Mouse (Mus musculus) limb, embryonic 12.5 days (tissue): ENCODE measurements at regions not wholly inside any gene's neighbourhood (a gene's known extent, or its start where the extent isn't known, plus 50 kb on each side); places are given as distances from the start of the nearest gene placed in this dataset.
A peak's percentile ranks its signal among the peaks of the same experiment; 100 is the strongest.
"Not testable (repeated sequence)": the region's sequence is repeated elsewhere in the genome, so short reads cannot be mapped to it uniquely, and the experiment has no call there.

Experiments used
- ATAC-seq: fragments of 200-750 bp; cut with Nextera tagmentation; 2 replicates; pipeline ENCODE4 v1.8.0; 2017; ENCODE audit warnings: low read depth, moderate TSS enrichment; ENCODE audit not compliant: insufficient number of reproducible peaks, insufficient read depth, low FRiP score, low TSS enrichment
- H3K27ac ChIP-seq: fragments of 300-500 bp; sonication (generic); 2 replicates; pipeline ENCODE4 v1.5.1; 2016; ENCODE audit warnings: mild to moderate bottlenecking, moderate library complexity
- H3K27me3 ChIP-seq: fragments of 300-500 bp; sonication (generic); 2 replicates; pipeline ENCODE4 v1.6.1; 2016; ENCODE audit warnings: mild to moderate bottlenecking, moderate library complexity
- H3K36me3 ChIP-seq: fragments of 300-500 bp; sonication (generic); 2 replicates; pipeline ENCODE4 v1.6.1; 2016; ENCODE audit warnings: mild to moderate bottlenecking, moderate library complexity
- H3K4me1 ChIP-seq: fragments of 300-500 bp; sonication (generic); replicated peaks from 2 replicates; pipeline ENCODE4 v1.6.1; 2016
- H3K4me2 ChIP-seq: fragments of 300-500 bp; sonication (generic); 2 replicates; pipeline ENCODE4 v1.6.1; 2016; ENCODE audit warnings: mild to moderate bottlenecking, moderate library complexity
- H3K4me3 ChIP-seq: fragments of 300-500 bp; sonication (generic); replicated peaks from 2 replicates; pipeline ENCODE4 v1.5.1; 2016; ENCODE audit warnings: mild to moderate bottlenecking
- H3K9ac ChIP-seq: fragments of 300-500 bp; sonication (generic); replicated peaks from 2 replicates; pipeline ENCODE4 v1.6.1; 2016; ENCODE audit warnings: mild to moderate bottlenecking, moderate library complexity
- H3K9me3 ChIP-seq: fragments of 300-500 bp; sonication (generic); 2 replicates; pipeline ENCODE4 v1.6.1; 2016; ENCODE audit warnings: mild to moderate bottlenecking, moderate library complexity
- WGBS: fragments of 180-500 bp; shearing (Covaris S2); methylation state at CpG from one replicate; pipeline ENCODE4 v1.1.7; 2016; 5-methylcytosine and 5-hydroxymethylcytosine counted together

DNA sequence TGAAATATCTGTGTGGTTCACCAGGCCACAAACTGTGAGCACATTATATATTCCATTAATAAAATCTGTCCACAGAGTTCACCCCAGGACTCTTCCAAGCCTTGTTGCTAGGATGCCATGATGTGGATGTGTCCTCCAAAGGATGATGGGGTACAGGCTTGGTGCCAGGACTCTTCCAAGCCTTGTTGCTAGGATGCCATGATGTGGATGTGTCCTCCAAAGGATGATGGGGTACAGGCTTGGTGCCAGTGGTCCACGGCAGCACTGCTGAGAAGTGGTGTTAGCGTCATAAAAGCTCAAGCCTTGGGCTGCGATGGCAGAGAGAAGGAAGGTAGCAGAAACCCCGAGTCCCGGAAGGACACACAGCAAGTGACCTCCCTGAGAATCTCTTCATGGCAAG is 153.4 kb downstream of the Srek1 start:
- not testable (repeated sequence) for H3K4me2 ChIP-seq, ATAC-seq, H3K9me3 ChIP-seq, H3K27ac ChIP-seq, H3K36me3 ChIP-seq, H3K4me3 ChIP-seq, H3K9ac ChIP-seq, H3K27me3 ChIP-seq, H3K4me1 ChIP-seq
- 91% methylated on average over 5 of the region's 5 CpGs for WGBS

DNA sequence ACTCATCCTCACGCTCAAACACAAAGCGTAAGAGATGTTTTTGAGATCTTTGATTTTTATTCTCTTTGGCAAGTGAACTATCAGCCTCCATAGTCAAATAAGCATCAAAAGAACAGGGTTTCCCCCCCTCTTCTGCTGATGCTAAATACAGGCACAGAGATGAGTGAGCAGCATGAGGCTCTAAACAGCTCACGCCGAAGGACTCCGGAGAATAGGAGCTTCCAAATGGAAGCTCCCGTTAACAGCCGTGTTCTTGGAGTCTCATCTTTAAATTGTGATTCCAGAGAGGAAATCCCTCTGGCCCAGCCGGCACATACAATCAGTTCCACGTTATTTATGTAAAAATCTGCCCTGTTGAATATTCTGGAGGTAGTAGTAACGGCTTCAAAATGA is 161.1 kb downstream of the Srek1 start:
- no peak overlapping the region for H3K27ac ChIP-seq
- WGBS = 83% methylated on average over 10 of the region's 10 CpGs
- no peak overlapping the region for H3K9ac ChIP-seq
- ATAC-seq = no peak
- H3K4me2 ChIP-seq = no peak overlapping the region
- no peaks in the 10 kb centered on the region for H3K36me3 ChIP-seq
- no peak overlapping the region for H3K4me3 ChIP-seq
- peaks cover 5% of the 10 kb centered on the region for H3K4me1 ChIP-seq
- H3K9me3 ChIP-seq = no peaks in the 10 kb centered on the region
- H3K27me3 ChIP-seq = peaks cover 3% of the 10 kb centered on the region; the same call in 1 of the 2 replicates

- H3K9me3 ChIP-seq = no peaks in the 10 kb centered on the region
- ATAC-seq = no peak
- peak overlapping the region; percentile 15; the same call in 1 of the 2 replicates for H3K4me2 ChIP-seq
- WGBS = 58% methylated on average over 11 of the region's 11 CpGs
- H3K36me3 ChIP-seq = no peaks in the 10 kb centered on the region
- H3K27me3 ChIP-seq = peaks cover 3% of the 10 kb centered on the region; the same call in 1 of the 2 replicates
- H3K27ac ChIP-seq = 0 out of 2 replicates have a peak overlapping the region, but pooled peaks have one; percentile 5
- peaks cover 5% of the 10 kb centered on the region for H3K4me1 ChIP-seq
- H3K4me3 ChIP-seq = no peak overlapping the region
- H3K9ac ChIP-seq = no peak overlapping the region
Observed at GRCm38 (mm10) chr13:103612720-103613332, 161.6 kb downstream of the Srek1 start.

DNA sequence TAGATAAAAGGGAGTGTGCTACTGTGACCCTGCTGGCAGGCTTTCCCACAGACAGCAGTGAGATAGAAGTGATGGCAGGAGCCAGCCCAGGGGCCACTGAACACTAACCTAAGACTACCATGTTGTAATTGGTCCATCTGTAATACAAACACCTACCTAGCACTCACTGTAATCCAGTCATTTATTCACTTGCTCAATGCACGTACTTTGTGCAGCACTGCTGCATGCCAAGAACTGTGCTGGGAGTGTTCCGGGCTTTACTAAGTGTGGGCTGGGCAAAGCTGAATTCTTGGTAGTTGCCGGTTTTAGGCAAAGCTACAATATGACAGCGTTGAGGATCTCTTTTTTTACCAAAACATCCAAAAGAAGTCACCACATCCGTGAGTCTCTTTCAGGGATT is 172.1 kb downstream of the Srek1 start:
- no peak overlapping the region for H3K4me2 ChIP-seq
- no peak for ATAC-seq
- no peaks in the 10 kb centered on the region for H3K36me3 ChIP-seq
- WGBS = 90% methylated on average over 5 of the region's 5 CpGs
- H3K27me3 ChIP-seq = no peaks in the 10 kb centered on the region
- no peaks in the 10 kb centered on the region for H3K9me3 ChIP-seq
- no peak overlapping the region for H3K27ac ChIP-seq
- no peaks in the 10 kb centered on the region for H3K4me1 ChIP-seq
- H3K4me3 ChIP-seq = no peak overlapping the region
- H3K9ac ChIP-seq = no peak overlapping the region

DNA sequence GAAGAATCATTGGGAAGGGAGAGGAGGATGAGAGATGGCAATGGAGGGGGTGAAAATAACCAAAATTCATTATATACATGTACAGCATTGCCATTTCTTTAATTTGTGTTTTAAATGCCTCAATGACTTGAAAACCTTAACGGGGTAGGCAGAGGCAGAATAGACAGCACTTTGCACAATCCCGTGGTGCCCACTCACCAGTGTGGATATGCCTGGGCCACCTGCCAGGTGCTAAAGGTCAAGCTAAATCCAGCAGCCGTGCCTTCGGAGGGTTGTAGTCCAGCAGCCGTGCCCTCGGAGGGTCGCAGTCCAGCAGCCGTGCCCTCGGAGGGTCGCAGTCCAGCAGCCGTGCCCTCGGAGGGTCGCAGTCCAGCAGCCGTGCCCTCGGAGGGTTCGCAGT is 182.0 kb downstream of the Srek1 start:
- Histone ChIP-seq H3K4me1 (no peaks in the 10 kb centered on the region), H3K27me3 (no peaks in the 10 kb centered on the region), H3K4me2 (no peak overlapping the region), H3K9me3 (no peaks in the 10 kb centered on the region), H3K4me3 (no peak overlapping the region), H3K9ac (no peak overlapping the region), H3K27ac (no peak overlapping the region), H3K36me3 (no peaks in the 10 kb centered on the region)
- 89% methylated on average over 16 of the region's 16 CpGs for WGBS
- no peak for ATAC-seq

DNA sequence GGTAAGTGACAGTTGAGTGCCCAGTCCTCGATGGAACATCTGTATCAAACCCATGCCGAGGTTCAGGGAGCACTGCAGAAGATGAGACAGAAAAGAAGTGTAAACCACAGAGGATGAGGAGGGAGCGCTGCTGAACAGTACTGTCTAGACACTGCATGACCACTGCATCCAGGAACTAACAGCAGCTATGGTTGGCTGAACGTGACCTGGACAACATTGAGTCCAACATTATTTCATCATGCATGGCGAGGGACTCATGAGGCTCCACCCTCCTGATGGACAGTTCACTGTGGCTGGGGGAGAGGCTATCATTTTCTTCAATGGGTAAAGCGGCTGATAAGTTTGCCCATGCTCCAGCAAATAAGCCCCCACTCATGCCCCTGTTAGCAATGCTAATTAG is 182.5 kb downstream of the Srek1 start:
- H3K9ac ChIP-seq = no peak overlapping the region
- ATAC-seq = no peak
- 89% methylated on average over 6 of the region's 6 CpGs for WGBS
- no peaks in the 10 kb centered on the region for H3K9me3 ChIP-seq
- H3K4me1 ChIP-seq = no peaks in the 10 kb centered on the region
- no peaks in the 10 kb centered on the region for H3K27me3 ChIP-seq
- H3K4me3 ChIP-seq = no peak overlapping the region
- H3K27ac ChIP-seq = no peak overlapping the region
- H3K4me2 ChIP-seq = no peak overlapping the region
- H3K36me3 ChIP-seq = no peaks in the 10 kb centered on the region

- not testable (repeated sequence) for H3K4me2 ChIP-seq, H3K4me1 ChIP-seq, ATAC-seq, H3K27me3 ChIP-seq, H3K27ac ChIP-seq, H3K9ac ChIP-seq, H3K9me3 ChIP-seq, H3K4me3 ChIP-seq, H3K36me3 ChIP-seq
- WGBS = 77% methylated on average over 7 of the region's 7 CpGs
Observed at GRCm38 (mm10) chr13:103591381-103591780, 183.0 kb downstream of the Srek1 start.

DNA sequence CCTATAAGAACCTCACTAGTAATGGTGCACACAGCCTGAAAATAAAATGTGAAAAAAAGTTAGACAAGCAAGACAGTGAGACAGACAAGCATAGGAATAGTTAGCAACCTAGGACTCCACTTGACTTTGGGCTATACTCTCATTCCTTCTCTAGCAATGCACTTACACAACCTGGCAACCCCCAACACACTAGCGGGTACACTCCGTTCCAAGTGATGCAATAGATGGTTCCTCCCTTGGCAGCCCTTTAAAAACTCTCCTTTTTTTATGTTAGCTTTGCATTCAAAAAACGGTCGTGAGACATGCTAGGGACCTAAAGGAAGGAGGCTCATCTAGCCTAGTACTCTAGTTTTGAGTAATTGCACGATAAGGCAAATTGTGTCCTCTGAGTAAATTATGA is 184.8 kb downstream of the Srek1 start:
- WGBS = 89% methylated on average over 5 of the region's 5 CpGs
- Histone ChIP-seq H3K4me3 (no peak overlapping the region), H3K36me3 (no peaks in the 10 kb centered on the region), H3K27ac (no peak overlapping the region), H3K4me1 (no peaks in the 10 kb centered on the region), H3K27me3 (no peaks in the 10 kb centered on the region), H3K9me3 (no peaks in the 10 kb centered on the region), H3K9ac (no peak overlapping the region), H3K4me2 (no peak overlapping the region)
- no peak for ATAC-seq

DNA sequence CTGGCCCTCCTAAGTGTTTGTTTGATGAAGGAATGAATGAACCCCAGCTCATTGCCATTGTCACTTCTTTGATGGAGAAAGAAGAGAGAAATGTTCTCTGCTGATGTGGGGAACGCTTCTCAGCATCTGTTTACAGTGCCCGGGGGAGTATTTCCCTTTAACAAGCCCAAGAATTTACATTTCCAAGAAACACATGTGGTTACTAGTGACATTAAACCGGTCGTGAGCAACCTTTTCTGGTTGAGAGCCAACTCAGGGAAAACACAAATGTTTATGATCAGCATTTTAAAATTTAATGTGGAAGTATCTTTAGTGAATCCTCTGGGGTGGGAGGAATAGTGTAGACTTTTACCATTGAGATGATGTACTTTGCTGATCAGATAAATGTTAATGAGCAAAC is 197.6 kb downstream of the Srek1 start:
- H3K27me3 ChIP-seq = no peaks in the 10 kb centered on the region
- H3K27ac ChIP-seq = no peak overlapping the region
- no peak overlapping the region for H3K4me2 ChIP-seq
- no peak overlapping the region for H3K9ac ChIP-seq
- H3K4me1 ChIP-seq = peaks cover 9% of the 10 kb centered on the region
- no peak overlapping the region for H3K4me3 ChIP-seq
- H3K36me3 ChIP-seq = no peaks in the 10 kb centered on the region
- no peak for ATAC-seq
- H3K9me3 ChIP-seq = no peaks in the 10 kb centered on the region
- WGBS = 17% methylated on average over 4 of the region's 4 CpGs

- Histone ChIP-seq H3K27ac (peak overlapping the region; percentile 77), H3K4me1 (peaks cover 13% of the 10 kb centered on the region; the same call in 1 of the 2 replicates), H3K27me3 (no peaks in the 10 kb centered on the region), H3K9ac (no peak overlapping the region), H3K36me3 (no peaks in the 10 kb centered on the region), H3K9me3 (no peaks in the 10 kb centered on the region), H3K4me3 (no peak overlapping the region), H3K4me2 (peak overlapping the region; percentile 10; the same call in 1 of the 2 replicates)
- ATAC-seq = peak; percentile 56
- 44% methylated on average over 8 of the region's 8 CpGs for WGBS
Observed at GRCm38 (mm10) chr13:103564715-103565114, 209.7 kb downstream of the Srek1 start.

- ATAC-seq = no peak
- 84% methylated on average over 26 of the region's 26 CpGs for WGBS
Observed at GRCm38 (mm10) chr13:103561795-103562705, 212.4 kb downstream of the Srek1 start.

More at GRCm38 (mm10) chr13:103561795-103562705, 212.4 kb downstream of the Srek1 start:
- H3K4me3 ChIP-seq = no peak overlapping the region
- H3K27me3 ChIP-seq = no peaks in the 10 kb centered on the region
- no peak overlapping the region for H3K9ac ChIP-seq
- H3K27ac ChIP-seq = no peak overlapping the region
- H3K9me3 ChIP-seq = no peaks in the 10 kb centered on the region
- H3K4me2 ChIP-seq = no peak overlapping the region
- H3K36me3 ChIP-seq = no peaks in the 10 kb centered on the region
- H3K4me1 ChIP-seq = peaks cover 13% of the 10 kb centered on the region; the same call in 1 of the 2 replicates
